Mouse (Mus musculus): Measurements from ENCODE around the gene Tdrd7.

Gene Tdrd7

DNA sequence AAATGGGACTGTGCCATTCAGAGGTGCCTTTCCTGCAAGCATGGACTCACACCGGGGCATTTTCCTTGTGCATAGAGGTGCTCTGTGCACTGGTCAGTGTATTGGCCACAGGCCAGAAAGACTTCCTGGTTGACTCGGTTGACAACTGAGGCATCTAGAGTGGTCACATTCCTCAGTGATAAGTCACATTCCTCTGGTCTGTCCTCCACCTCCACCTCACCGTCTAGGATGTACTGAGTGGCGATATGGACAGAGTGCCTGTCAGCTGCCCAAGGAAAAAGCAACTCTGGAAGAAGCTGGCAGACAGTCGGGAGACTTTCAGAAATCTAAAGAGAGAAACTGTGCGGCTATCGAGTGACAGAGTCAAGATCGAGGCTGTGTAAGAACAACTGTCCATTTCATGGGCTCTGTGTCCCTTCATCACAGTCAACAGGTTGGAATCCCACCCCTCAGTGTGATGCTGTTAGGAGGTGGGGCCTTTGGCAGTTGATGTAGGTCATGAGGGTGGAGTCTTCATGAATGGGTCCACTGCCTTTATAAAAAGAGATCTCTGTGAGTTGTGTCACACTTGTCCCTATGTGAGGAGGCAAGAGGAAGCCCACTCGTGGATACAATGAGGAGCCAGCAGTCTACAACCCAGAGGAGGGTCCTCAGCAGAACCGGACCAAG, at the start of gene Tdrd7:
TSS of gene Tdrd7 (plus strand) at position 564 of the 669 bp plus-strand sequence.
- DNase-seq (ENCODE audit: low spot score) = peak; percentile 18

DNA sequence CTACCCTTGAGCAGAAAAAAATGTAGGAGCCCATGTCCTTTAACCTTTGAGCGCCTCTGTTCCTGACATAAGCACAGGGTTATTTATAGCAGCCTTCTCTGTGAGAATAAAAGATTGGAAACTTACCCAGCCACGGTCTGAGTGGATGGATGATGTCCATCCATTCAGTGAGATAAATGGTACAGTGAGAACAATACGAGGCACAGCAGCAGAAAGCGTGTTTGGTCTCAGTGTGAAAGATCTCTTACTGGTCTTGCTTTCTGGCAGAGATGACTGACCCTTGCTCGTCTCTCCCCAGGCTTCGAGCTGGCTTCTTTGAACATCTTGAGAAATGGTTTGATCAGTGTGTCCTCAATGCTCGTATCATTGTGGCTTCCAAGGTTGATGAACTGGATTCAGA, 48.0 kb upstream of the Tdrd7 start:
- no peak for DNase-seq (ENCODE audit: low spot score)

- DNase-seq (ENCODE audit: low spot score) = no peak
Observed at GRCm38 (mm10) chr4:45921663-45922435, 43.3 kb upstream of the Tdrd7 start.

DNA sequence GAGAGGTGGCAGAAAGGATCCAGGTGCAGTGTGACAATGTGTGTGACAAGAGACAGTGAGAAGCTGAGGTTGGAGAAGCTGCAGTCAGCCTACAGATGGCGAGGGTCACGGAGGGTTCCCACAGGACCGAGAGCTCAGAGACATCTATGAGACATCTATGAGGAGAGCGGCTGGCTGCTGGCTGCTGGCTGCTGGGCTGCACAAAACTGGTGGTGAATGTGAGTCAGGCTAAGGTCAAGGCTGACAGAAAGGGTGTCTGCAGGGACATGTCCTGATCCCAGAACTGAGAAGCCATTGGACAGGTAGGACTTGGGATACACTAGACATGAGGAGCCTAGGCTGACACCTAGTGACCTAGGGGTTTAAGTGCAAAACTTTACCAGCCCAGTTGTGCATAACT, 41.1 kb upstream of the Tdrd7 start:
- DNase-seq (ENCODE audit: low spot score) = no peak

GRCm38 (mm10) chr4:45928561-45928960, 36.6 kb upstream of the Tdrd7 start:
- DNase-seq (ENCODE audit: low spot score) = no peak

GRCm38 (mm10) chr4:45941628-45942044, 23.5 kb upstream of the Tdrd7 start:
- peak; percentile 83 for DNase-seq (ENCODE audit: low spot score)

- no peak for DNase-seq (ENCODE audit: low spot score)
Observed at GRCm38 (mm10) chr4:45947729-45948128, 17.4 kb upstream of the Tdrd7 start.

DNA sequence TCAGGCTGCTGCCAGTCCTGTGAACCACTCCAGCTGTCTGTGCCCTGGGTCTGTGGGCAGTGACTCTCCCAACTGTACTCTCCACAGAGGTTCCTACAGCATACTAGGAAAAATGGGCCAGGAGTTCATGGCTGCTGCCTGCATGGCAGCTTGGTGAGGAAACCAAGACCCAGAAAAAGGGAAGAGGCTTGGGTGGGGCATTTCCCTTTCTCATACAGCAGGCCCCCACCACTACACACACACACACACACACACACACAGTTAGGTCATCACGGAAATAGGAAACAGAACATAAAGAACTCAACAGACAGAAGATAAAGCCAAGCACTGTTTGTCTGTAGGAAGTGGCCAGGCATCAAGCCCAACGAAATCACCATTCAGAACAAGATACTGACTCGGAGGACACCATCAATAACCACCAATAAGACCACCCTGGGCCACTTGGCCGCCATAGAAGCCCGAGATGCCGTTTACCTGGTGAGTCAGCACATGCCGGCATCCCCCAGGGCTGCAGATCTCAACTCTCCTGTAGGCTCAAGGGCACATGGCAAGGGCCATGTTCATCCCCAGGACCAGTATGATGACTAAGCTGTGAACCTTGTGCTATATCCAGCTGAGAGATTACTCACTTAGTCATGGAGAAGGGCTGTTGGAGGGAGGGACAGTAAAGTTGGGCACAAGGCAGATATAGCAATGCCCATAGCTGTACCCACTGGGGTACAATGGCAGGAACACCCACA, 15.9 kb upstream of the Tdrd7 start:
- DNase-seq (ENCODE audit: low spot score) = no peak

DNA sequence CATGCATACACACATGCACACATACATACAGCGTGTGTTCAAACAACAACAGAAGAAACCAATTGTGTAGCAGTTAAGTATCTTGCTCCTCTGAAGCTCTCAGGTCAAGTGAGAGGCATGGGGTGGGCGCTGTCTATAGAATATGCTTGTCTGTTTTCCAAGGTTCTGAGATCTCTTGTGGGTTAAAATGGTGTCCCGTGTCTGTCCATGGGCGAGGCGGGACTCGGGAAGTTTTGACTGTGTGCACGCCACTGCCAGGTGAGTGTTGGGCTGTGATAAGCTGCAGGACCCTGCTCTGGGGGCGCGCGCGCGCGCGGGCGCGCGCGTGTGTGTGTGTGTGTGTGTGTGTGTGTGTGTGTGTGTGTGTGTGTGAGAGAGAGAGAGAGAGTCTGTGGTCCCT, 13.3 kb upstream of the Tdrd7 start:
- no peak for DNase-seq (ENCODE audit: low spot score)

GRCm38 (mm10) chr4:45953025-45953919, 11.9 kb upstream of the Tdrd7 start:
- no peak for DNase-seq (ENCODE audit: low spot score)

- DNase-seq (ENCODE audit: low spot score) = no peak
Observed at GRCm38 (mm10) chr4:45955235-45955634, 9.9 kb upstream of the Tdrd7 start.

GRCm38 (mm10) chr4:45956131-45956530, 9.0 kb upstream of the Tdrd7 start:
- DNase-seq (ENCODE audit: low spot score) = no peak

GRCm38 (mm10) chr4:45956706-45957105, 8.4 kb upstream of the Tdrd7 start:
- DNase-seq (ENCODE audit: low spot score) = no peak

- no peak for DNase-seq (ENCODE audit: low spot score)
Observed at GRCm38 (mm10) chr4:45965737-45966447, 758 bp downstream of the Tdrd7 start.

DNA sequence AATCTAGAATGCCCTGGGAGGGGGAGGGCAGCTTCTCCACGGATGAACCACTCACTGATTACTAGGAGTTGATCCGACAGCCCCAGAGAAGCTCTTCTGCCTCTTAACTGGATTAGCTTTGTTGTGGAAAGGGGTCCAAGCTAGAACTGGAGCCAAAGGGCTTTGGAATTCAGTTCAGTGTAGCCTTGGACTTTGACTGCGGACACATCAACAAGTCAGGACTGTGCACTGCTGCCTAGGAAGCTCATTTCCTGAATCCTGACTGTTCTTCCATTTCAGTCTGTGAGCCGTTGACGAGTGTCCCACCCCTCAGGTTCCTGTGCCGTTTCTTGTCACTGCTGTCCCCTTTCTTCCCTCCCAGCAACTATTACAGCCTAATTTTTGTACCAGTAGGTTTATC, 1.6 kb downstream of the Tdrd7 start:
- peak; percentile 28 for DNase-seq (ENCODE audit: low spot score)

- DNase-seq (ENCODE audit: low spot score) = peak; percentile 61
Observed at GRCm38 (mm10) chr4:45967479-45968341, 2.6 kb downstream of the Tdrd7 start.

GRCm38 (mm10) chr4:45969051-45969450, 3.9 kb downstream of the Tdrd7 start:
- DNase-seq (ENCODE audit: low spot score) = no peak

DNA sequence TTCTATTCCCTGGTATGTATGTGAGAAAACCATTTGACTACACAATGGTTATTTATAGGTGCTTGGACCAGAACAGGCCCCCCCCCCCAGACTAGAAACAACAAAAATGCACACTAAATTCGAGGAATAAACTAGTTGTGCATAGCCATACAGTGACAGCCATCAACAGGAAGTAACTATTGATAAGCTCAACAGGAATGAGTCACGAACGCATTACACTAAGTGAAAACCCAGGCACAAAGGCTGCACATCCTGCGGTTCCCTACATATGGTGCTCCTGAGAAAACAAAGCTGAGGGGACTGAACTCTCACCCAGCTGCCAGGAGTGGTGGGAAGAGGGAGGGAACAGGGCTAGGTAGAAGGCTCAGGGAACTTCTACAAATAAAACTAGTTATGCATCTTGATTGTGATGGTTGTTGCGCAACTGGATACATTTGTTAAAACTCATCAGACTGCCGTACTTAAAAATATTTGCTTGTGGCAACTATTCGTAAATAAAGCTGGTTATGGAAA, 5.0 kb downstream of the Tdrd7 start:
- DNase-seq (ENCODE audit: low spot score) = no peak

DNA sequence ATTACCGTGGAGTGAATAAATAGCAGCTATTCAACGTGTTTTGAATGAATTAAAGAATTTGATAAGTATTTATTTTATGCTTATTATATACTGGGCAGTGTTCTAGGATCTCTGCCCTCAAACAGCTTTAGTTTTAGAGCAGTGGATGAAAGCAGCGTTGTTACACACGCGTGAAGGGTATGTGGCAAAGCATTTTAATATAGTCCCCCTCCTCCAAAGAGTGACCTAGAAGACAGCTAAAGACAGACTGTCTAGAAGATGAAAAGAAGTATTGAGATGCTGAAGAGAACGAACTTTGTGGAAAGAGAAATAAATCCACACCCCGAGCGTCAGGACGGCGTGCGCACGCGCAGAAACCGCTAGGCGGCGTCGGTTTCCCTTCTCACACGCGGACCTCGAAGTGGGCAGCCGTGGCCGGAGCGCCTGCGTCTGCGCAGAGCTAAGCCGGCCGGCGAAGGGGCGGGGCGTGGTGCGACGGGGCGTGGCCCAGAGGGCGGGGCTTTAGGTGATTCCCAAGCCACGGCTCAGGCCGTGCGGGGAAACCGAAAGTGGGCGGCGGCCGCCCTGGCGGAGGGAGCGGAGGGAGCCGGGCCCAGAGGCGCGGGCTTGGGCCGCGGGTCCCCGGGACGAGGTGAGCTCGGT, 6.8 kb downstream of the Tdrd7 start:
- DNase-seq (ENCODE audit: low spot score) = peak; percentile 99

All from retina, embryonic 14.5 days (tissue).